Mouse (Mus musculus): ENCODE data around the gene Cnksr2. TPM values are rescaled to one million over a fixed set of nuclear protein-coding genes. Genes with fewer than 3 reads are reported as not detected.

Gene Cnksr2
- total RNA-seq (2021): 100 to 1,000 TPM; 256 to 277 TPM

- DNase-seq: peak; percentile 51 to 56
These were observed at the start of gene Cnksr2 for GRCm38 (mm10) chrX:158043057-158043843. Gene Cnksr2 (minus strand): TSS chrX:158043294.

GRCm38 (mm10) chrX:158043844-158044140 lies 698 bp upstream of the Cnksr2 start:
- DNase-seq: no peak

GRCm38 (mm10) chrX:158042255-158043056 lies 638 bp downstream of the Cnksr2 start:
- peak in 1 of 2 experiments; percentile 11 for DNase-seq

- no peak for DNase-seq
These were observed 1.4 kb downstream of the Cnksr2 start for GRCm38 (mm10) chrX:158041703-158042102.

GRCm38 (mm10) chrX:157951698-157952097 lies 91.4 kb downstream of the Cnksr2 start:
- DNase-seq: no peak

GRCm38 (mm10) chrX:157949256-157949655 lies 93.8 kb downstream of the Cnksr2 start:
- no peak for DNase-seq

GRCm38 (mm10) chrX:157945121-157945520 lies 98.0 kb downstream of the Cnksr2 start:
- DNase-seq: no peak

GRCm38 (mm10) chrX:157936611-157937010 lies 106.5 kb downstream of the Cnksr2 start:
- no peak for DNase-seq

GRCm38 (mm10) chrX:157920093-157920492 lies 123.0 kb downstream of the Cnksr2 start:
- DNase-seq: no peak

- DNase-seq: no peak
These were observed 213.1 kb downstream of the Cnksr2 start for GRCm38 (mm10) chrX:157829983-157830382.

GRCm38 (mm10) chrX:157818921-157819260 lies 224.2 kb downstream of the Cnksr2 start:
- DNase-seq: no peak

- no peak for DNase-seq
These were observed 224.7 kb downstream of the Cnksr2 start, which contains the start of gene Klhl34 for GRCm38 (mm10) chrX:157818207-157818920. Gene Klhl34 (plus strand): TSS chrX:157818435.

- DNase-seq: no peak
These were observed 225.4 kb downstream of the Cnksr2 start for GRCm38 (mm10) chrX:157817571-157818206.

GRCm38 (mm10) chrX:157809721-157810120 lies 233.4 kb downstream of the Cnksr2 start:
- DNase-seq: no peak

- DNase-seq: no peak
These were observed 241.4 kb downstream of the Cnksr2 start for GRCm38 (mm10) chrX:157801669-157802068.

Other genes starting within 250 kb of the Cnksr2 start
- under 1 TPM; 0.17 to 0.38 TPM for gene Klhl34, start 224.9 kb downstream of the Cnksr2 start, total RNA-seq (2021)